Mouse (Mus musculus) kidney, embryonic 16.5 days (tissue): ENCODE measurements around the gene Rdm1. TPM values are rescaled to one million over a fixed set of nuclear protein-coding genes. Genes with fewer than 3 reads are reported as not detected.
"Not testable (repeated sequence)": the region's sequence is repeated elsewhere in the genome, so short reads cannot be mapped to it uniquely, and the experiment has no call there.

ENCODE experiments used
- ATAC-seq: fragments of 200-750 bp; cut with Nextera tagmentation; 2 replicates; pipeline ENCODE4 v1.8.0; 2017; ENCODE audit warnings: moderate TSS enrichment; ENCODE audit not compliant: low FRiP score, low TSS enrichment
- H3K27ac ChIP-seq: fragments of 300-500 bp; sonication (generic); 2 replicates; pipeline ENCODE4 v1.5.1; 2014; ENCODE audit warnings: low read length
- H3K27me3 ChIP-seq: fragments of 300-500 bp; sonication (generic); 2 replicates; pipeline ENCODE4 v1.6.1; 2014; ENCODE audit warnings: low read length, control low read depth, mixed read lengths; ENCODE audit not compliant: insufficient read depth
- H3K36me3 ChIP-seq: fragments of 300-500 bp; sonication (generic); 2 replicates; pipeline ENCODE4 v1.6.1; 2014; ENCODE audit warnings: low read length, control low read depth, mixed read lengths; ENCODE audit not compliant: insufficient read depth
- H3K4me1 ChIP-seq: fragments of 300-500 bp; sonication (generic); 2 replicates; pipeline ENCODE4 v1.6.1; 2014; ENCODE audit warnings: low read length, control low read depth, mixed read lengths; ENCODE audit not compliant: insufficient read depth
- H3K4me2 ChIP-seq: fragments of 300-500 bp; sonication (generic); replicated peaks from 2 replicates; pipeline ENCODE4 v1.6.1; 2014; ENCODE audit warnings: low read depth, low read length
- H3K4me3 ChIP-seq: fragments of 300-500 bp; sonication (generic); 2 replicates; pipeline ENCODE4 v1.5.1; 2014; ENCODE audit warnings: mild to moderate bottlenecking, low read length
- H3K9ac ChIP-seq: fragments of 300-500 bp; sonication (generic); replicated peaks from 2 replicates; pipeline ENCODE4 v1.6.1; 2014; ENCODE audit warnings: low read length
- H3K9me3 ChIP-seq: fragments of 300-500 bp; sonication (generic); 2 replicates; pipeline ENCODE4 v1.6.1; 2016; ENCODE audit warnings: low read length, control low read depth
- WGBS: fragments of 180-500 bp; shearing (Covaris S2); extraction: QIAGEN DNeasy Blood & Tissue Kit; methylation state at CpG from one replicate; pipeline ENCODE4 v1.1.7; 2014; 5-methylcytosine and 5-hydroxymethylcytosine counted together
- polyA plus RNA-seq: library from polyadenylated mRNA; unstranded; fragments of >200 nt; fragmentation: Nextera tagmentation; extraction: Ambion mirVana; gene quantifications from 2 replicates; pipeline ENCODE4 v1.2.1, GENCODE M21; 2015

Rdm1 gene
- polyA plus RNA-seq, 1 experiment from 2014 or later, result 43.1 TPM

GRCm38 (mm10) chr11:101647093-101647492, 20.1 kb downstream of the Rdm1 start:
- H3K27me3 ChIP-seq, H3K4me1 ChIP-seq, H3K9me3 ChIP-seq, H3K36me3 ChIP-seq, H3K27ac ChIP-seq, H3K4me2 ChIP-seq, H3K4me3 ChIP-seq, H3K9ac ChIP-seq, ATAC-seq: not testable (repeated sequence)
- 95% methylated on average over 10 of the region's 10 CpGs for WGBS

DNA sequence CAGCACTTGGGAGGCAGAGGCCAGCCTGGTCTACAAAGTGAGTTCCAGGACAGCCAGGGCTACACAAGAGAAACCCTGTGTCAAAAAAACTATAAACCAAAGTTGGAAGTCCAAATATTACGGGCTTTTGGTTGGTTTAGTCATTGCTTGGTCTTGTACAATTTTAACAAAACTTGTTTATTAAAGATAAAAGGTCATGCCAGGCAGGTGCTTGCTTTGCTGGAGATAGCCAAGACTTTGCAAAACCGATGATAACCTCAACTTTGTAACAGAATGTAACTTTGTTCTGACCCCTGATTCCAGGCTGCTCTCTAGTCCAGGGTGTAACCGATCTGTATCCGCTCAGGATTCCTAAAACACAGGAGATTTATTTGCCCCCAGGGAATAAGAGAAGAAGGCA, 29.4 kb downstream of the Rdm1 start:
- peaks cover 4% of the 10 kb centered on the region; the same call in 1 of the 2 replicates for H3K4me1 ChIP-seq
- H3K27me3 ChIP-seq, result no peaks in the 10 kb centered on the region
- 73% methylated on average over 4 of the region's 4 CpGs for WGBS
- H3K9ac ChIP-seq, result no peak overlapping the region
- H3K9me3 ChIP-seq, result no peaks in the 10 kb centered on the region
- H3K36me3 ChIP-seq, result no peaks in the 10 kb centered on the region
- no peak overlapping the region for H3K4me3 ChIP-seq
- no peak for ATAC-seq
- no peak overlapping the region for H3K27ac ChIP-seq
- H3K4me2 ChIP-seq, result no peak overlapping the region

DNA sequence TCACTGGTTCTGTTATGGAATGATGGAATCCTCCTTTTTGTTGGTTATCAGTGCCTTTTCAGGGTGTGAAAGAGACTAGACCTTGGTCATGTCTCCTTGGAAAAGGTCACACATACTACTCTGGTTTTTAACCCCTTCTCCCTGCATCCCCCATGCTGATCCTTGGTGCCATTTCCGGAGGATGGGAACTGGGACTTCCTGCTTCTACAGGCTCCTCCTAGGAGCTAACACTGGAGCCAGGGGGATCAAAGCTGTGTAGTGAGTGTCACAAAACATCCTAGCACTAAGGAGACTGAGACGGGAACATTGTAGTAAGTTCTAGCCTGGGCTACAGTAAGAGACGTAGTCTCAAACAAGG, 30.5 kb downstream of the Rdm1 start:
- Histone ChIP-seq H3K4me2 (peak overlapping the region; percentile 54), H3K9ac (peak overlapping the region; percentile 75), H3K27ac (peak overlapping the region; percentile 98), H3K27me3 (no peaks in the 10 kb centered on the region), H3K4me3 (peak overlapping the region; percentile 33), H3K36me3 (no peaks in the 10 kb centered on the region), H3K4me1 (peaks cover 4% of the 10 kb centered on the region; the same call in 1 of the 2 replicates), H3K9me3 (no peaks in the 10 kb centered on the region)
- WGBS, result 3% methylated on average over 3 of the region's 3 CpGs
- ATAC-seq, result peak; percentile 56

- peak; percentile 95 for ATAC-seq
- WGBS, result under 1% methylated on average over 37 of the region's 40 CpGs
- peak overlapping the region; percentile 75 for H3K9ac ChIP-seq
- H3K36me3 ChIP-seq, H3K4me1 ChIP-seq, H3K27me3 ChIP-seq, H3K9me3 ChIP-seq: not testable (repeated sequence)
- peak overlapping the region; percentile 33 for H3K4me3 ChIP-seq
- H3K4me2 ChIP-seq, result peak overlapping the region; percentile 54
- peak overlapping the region; percentile 98 for H3K27ac ChIP-seq
Measured at GRCm38 (mm10) chr11:101657886-101658750, 31.1 kb downstream of the Rdm1 start.

DNA sequence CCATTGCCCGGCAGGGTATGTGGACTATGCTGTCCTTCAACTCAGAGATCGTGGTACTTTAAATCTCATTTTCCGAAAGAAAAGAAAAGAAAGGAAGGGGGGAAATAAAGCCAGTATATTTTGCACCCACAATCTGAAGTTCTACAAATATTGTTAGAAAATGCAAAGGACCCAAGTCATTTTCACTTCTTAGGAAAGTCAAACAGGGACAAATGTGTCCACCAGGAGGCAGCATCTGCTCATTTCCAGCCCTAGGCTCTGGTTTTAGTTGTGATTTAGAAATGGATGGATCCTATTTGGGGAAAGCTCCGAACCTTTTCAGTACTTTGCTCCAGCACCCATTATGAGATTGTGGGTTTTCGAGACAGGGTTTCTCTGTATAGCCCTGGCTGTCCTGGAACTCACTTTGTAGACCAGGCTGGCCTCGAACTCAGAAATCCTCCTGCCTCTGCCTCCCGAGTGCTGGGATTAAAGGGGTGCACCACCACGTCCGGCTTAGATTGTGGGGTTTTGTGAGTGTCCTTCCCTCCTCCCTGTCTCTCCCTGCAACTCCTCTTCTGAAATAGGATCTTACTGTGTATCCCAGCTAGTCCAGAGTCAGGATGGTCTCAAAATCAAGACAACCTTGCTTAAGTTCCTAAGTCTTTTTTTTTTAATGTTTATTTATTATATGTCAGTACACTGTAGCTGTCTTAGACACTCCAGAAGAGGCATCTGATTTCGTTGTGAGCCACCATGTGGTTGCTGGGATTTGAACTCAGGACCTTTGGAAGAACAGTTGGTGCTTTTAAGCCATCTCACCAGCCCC, 32.0 kb downstream of the Rdm1 start:
- Histone ChIP-seq H3K4me2 (no peak overlapping the region), H3K27me3 (no peaks in the 10 kb centered on the region), H3K4me3 (no peak overlapping the region), H3K4me1 (peaks cover 4% of the 10 kb centered on the region; the same call in 1 of the 2 replicates), H3K27ac (peak overlapping the region; percentile 85), H3K36me3 (no peaks in the 10 kb centered on the region), H3K9ac (no peak overlapping the region), H3K9me3 (no peaks in the 10 kb centered on the region)
- 29% methylated on average over 10 of the region's 10 CpGs for WGBS
- peak; percentile 14; the same call in 1 of the 2 replicates for ATAC-seq

DNA sequence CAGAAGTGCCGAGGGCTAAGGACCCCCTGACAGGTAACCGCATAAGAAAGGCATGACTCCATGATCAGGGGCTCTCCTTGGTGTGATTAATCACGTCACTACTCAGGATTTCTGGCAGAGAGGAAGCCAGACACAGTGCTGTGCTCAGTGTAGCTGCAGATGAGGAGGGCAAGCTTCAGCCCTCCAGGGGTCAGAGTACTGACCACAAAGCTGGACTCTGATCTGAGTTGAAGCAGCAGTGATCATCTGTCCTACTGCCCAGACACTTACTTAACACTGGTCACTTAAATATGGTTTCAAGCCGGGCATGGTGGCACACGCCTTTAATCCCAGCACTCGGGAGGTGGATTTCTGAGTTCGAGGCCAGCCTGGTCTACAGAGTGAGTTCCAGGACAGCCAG, 34.2 kb downstream of the Rdm1 start:
- H3K4me2 ChIP-seq, result no peak overlapping the region
- no peak for ATAC-seq
- peaks cover 7% of the 10 kb centered on the region; the same call in 1 of the 2 replicates for H3K4me1 ChIP-seq
- WGBS, result 63% methylated on average over 7 of the region's 7 CpGs
- no peaks in the 10 kb centered on the region for H3K27me3 ChIP-seq
- H3K9me3 ChIP-seq, result no peaks in the 10 kb centered on the region
- no peak overlapping the region for H3K9ac ChIP-seq
- no peak overlapping the region for H3K27ac ChIP-seq
- no peak overlapping the region for H3K4me3 ChIP-seq
- H3K36me3 ChIP-seq, result no peaks in the 10 kb centered on the region

- no peak for ATAC-seq
- 32% methylated on average over 5 of the region's 5 CpGs for WGBS
Measured at GRCm38 (mm10) chr11:101661786-101662185, 34.8 kb downstream of the Rdm1 start.

GRCm38 (mm10) chr11:101663229-101664027, 36.4 kb downstream of the Rdm1 start:
- H3K9ac ChIP-seq, result no peak overlapping the region
- 0 out of 2 replicates have a peak, but pooled peaks cover 3% of the 10 kb centered on the region for H3K4me1 ChIP-seq
- H3K4me3 ChIP-seq, result no peak overlapping the region
- H3K27me3 ChIP-seq, result 0 out of 2 replicates have a peak, but pooled peaks cover 4% of the 10 kb centered on the region
- H3K4me2 ChIP-seq, result no peak overlapping the region
- WGBS, result 39% methylated on average over 11 of the region's 11 CpGs
- H3K36me3 ChIP-seq, result no peaks in the 10 kb centered on the region
- no peak for ATAC-seq
- no peak overlapping the region for H3K27ac ChIP-seq
- H3K9me3 ChIP-seq, result no peaks in the 10 kb centered on the region

More at GRCm38 (mm10) chr11:101661786-101662185, 34.8 kb downstream of the Rdm1 start:
- Histone ChIP-seq H3K27ac (no peak overlapping the region), H3K9ac (no peak overlapping the region), H3K4me1 (peaks cover 7% of the 10 kb centered on the region; the same call in 1 of the 2 replicates), H3K9me3 (no peaks in the 10 kb centered on the region), H3K4me2 (no peak overlapping the region), H3K36me3 (no peaks in the 10 kb centered on the region), H3K27me3 (0 out of 2 replicates have a peak, but pooled peaks cover 4% of the 10 kb centered on the region), H3K4me3 (no peak overlapping the region)
